Mouse (Mus musculus) forebrain, embryonic 11.5 days (tissue): ENCODE data around the gene Tctex1d4. TPM values are rescaled to one million over a fixed set of nuclear protein-coding genes. Genes with fewer than 3 reads are reported as not detected.

Experiments
- ATAC-seq: fragments of 200-750 bp; cut with Nextera tagmentation; replicated peaks from 2 replicates; pipeline ENCODE4 v1.8.0; 2017; ENCODE audit warnings: moderate TSS enrichment; ENCODE audit not compliant: low FRiP score
- DNase-seq: peaks from one replicate; pipeline ENCODE4 v3.0.0-alpha.2; 2017; ENCODE audit warnings: low spot score
- H3K27ac ChIP-seq: fragments of 300-500 bp; sonication (generic); 2 replicates; pipeline ENCODE4 v1.5.1; 2014; ENCODE audit warnings: low read depth, low read length
- H3K27me3 ChIP-seq: fragments of 300-500 bp; sonication (generic); 2 replicates; pipeline ENCODE4 v1.6.1; 2014; ENCODE audit warnings: mild to moderate bottlenecking, low read length, mixed read lengths; ENCODE audit not compliant: control insufficient read depth, insufficient read depth
- H3K36me3 ChIP-seq: fragments of 300-500 bp; sonication (generic); 2 replicates; pipeline ENCODE4 v1.6.1; 2014; ENCODE audit warnings: mild to moderate bottlenecking, low read length, moderate library complexity, mixed read lengths; ENCODE audit not compliant: control insufficient read depth, insufficient read depth
- H3K4me1 ChIP-seq: fragments of 300-500 bp; sonication (generic); replicated peaks from 2 replicates; pipeline ENCODE4 v1.6.1; 2014; ENCODE audit warnings: low read length, mixed read lengths; ENCODE audit not compliant: control insufficient read depth, insufficient read depth
- H3K4me2 ChIP-seq: fragments of 300-500 bp; sonication (generic); 2 replicates; pipeline ENCODE4 v1.6.1; 2014; ENCODE audit warnings: low read depth, mild to moderate bottlenecking, low read length, moderate library complexity, mixed read lengths; ENCODE audit not compliant: severe bottlenecking
- H3K4me3 ChIP-seq: fragments of 300-500 bp; sonication (generic); 2 replicates; pipeline ENCODE4 v1.5.1; 2014; ENCODE audit warnings: low read depth, low read length
- H3K9ac ChIP-seq: fragments of 300-500 bp; sonication (generic); 2 replicates; pipeline ENCODE4 v1.6.1; 2014; ENCODE audit warnings: low read length
- H3K9me3 ChIP-seq: fragments of 300-500 bp; sonication (generic); 2 replicates; pipeline ENCODE4 v1.6.1; 2016; ENCODE audit warnings: low read length, mixed read lengths; ENCODE audit not compliant: control insufficient read depth
- WGBS: fragments of 180-500 bp; shearing (Covaris S2); extraction: QIAGEN DNeasy Blood & Tissue Kit; methylation state at CpG from one replicate; pipeline ENCODE4 v1.1.7; 2014; 5-methylcytosine and 5-hydroxymethylcytosine counted together
- polyA plus RNA-seq: library from polyadenylated mRNA; unstranded; fragments of >200 nt; fragmentation: Nextera tagmentation; extraction: Ambion mirVana; gene quantifications from 2 replicates; pipeline ENCODE4 v1.2.1, GENCODE M21; 2014

The Tctex1d4 gene
- polyA plus RNA-seq, 1 experiment from 2014 or later, result not detected

DNA sequence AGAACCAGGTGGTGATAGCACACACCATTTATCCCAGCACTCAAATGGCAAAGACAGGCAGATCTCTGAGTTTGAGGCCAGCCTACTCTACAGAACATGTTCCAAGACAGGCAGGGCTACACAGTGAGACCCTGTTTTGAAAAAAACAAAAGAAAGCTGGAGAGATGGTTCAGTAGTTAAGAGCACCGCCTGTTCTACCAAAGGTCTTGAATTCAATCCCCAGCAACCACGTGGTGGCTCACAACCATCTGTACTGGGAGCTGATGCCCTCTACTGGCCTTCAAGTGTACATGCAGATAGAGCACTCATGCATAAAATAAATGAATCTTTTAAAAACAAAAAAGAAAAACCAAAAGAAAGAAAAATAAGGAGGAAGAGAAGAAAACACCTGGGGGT is 12.6 kb downstream of the Tctex1d4 start:
- peaks cover under 1% of the 10 kb centered on the region; the same call in 1 of the 2 replicates for H3K4me1 ChIP-seq
- no peak overlapping the region for H3K4me2 ChIP-seq
- DNase-seq (no peak), ATAC-seq (no peak; the same call in 1 of the 2 replicates)
- WGBS, result 6% methylated on average over 2 of the region's 2 CpGs
- no peak overlapping the region for H3K9ac ChIP-seq
- H3K9me3 ChIP-seq, result no peaks in the 10 kb centered on the region
- no peak overlapping the region for H3K27ac ChIP-seq
- no peak overlapping the region for H3K4me3 ChIP-seq
- no peaks in the 10 kb centered on the region for H3K27me3 ChIP-seq
- no peaks in the 10 kb centered on the region for H3K36me3 ChIP-seq

DNA sequence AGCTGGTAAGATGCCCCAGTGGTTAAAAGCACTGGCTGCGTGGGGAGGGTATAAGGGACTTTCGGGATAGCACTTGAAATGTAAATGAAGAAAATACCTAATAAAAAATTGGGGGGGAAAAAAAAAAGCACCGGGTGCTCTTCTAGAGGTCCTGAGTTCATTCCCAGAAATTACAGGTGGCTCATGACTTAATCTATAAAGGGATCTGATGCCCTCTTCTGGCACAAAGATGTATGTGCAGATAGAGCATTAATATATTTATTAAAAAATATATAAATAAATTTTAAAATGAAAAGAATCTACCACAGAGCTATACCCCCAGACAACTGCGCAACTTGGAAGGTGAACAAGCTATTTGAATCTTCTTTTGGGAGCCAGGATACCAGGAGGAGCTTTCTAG is 14.0 kb downstream of the Tctex1d4 start:
- ATAC-seq, result no peak
- Histone ChIP-seq H3K4me1 (no peaks in the 10 kb centered on the region), H3K4me2 (no peak overlapping the region), H3K9ac (no peak overlapping the region), H3K36me3 (no peaks in the 10 kb centered on the region), H3K27me3 (no peaks in the 10 kb centered on the region), H3K4me3 (no peak overlapping the region), H3K27ac (no peak overlapping the region), H3K9me3 (no peaks in the 10 kb centered on the region)
- DNase-seq, result no peak
- 35% methylated on average over 4 of the region's 4 CpGs for WGBS

DNA sequence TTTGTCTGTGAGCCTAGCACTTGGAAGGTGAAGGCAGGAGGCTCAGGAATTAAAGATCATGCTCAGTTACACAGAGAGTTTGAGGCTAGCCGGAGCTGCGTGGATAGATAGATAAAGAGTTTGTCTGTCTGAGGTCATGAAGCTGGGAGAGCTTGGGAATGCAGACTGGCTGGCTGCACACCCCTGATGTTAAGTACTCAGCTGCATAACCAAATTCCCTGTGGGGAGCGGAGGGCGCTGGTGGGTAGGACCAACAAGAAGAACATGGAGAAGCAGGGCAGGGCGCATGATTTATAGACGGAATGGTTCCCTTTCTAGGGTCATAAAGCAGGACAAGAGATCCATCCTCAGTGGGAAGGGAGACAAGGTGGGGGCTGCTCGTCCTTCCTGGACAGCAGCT is 16.4 kb downstream of the Tctex1d4 start:
- WGBS, result 73% methylated on average over 7 of the region's 7 CpGs
- ATAC-seq, result no peak
- DNase-seq, result no peak
- no peak overlapping the region for H3K4me3 ChIP-seq
- H3K4me1 ChIP-seq, result no peaks in the 10 kb centered on the region
- no peaks in the 10 kb centered on the region for H3K9me3 ChIP-seq
- no peaks in the 10 kb centered on the region for H3K27me3 ChIP-seq
- no peak overlapping the region for H3K27ac ChIP-seq
- no peak overlapping the region for H3K4me2 ChIP-seq
- no peaks in the 10 kb centered on the region for H3K36me3 ChIP-seq
- H3K9ac ChIP-seq, result no peak overlapping the region

- ATAC-seq (no peak), DNase-seq (no peak)
- H3K9ac ChIP-seq, result no peak overlapping the region
- no peak overlapping the region for H3K27ac ChIP-seq
- H3K4me1 ChIP-seq, result no peaks in the 10 kb centered on the region
- no peaks in the 10 kb centered on the region for H3K9me3 ChIP-seq
- H3K4me2 ChIP-seq, result no peak overlapping the region
- H3K36me3 ChIP-seq, result peaks cover 1% of the 10 kb centered on the region
- H3K4me3 ChIP-seq, result no peak overlapping the region
- no peaks in the 10 kb centered on the region for H3K27me3 ChIP-seq
- 89% methylated on average over 13 of the region's 13 CpGs for WGBS
These were observed 18.7 kb downstream of the Tctex1d4 start for GRCm38 (mm10) chr4:117145248-117145647.

- peaks cover 8% of the 10 kb centered on the region for H3K36me3 ChIP-seq
- H3K4me2 ChIP-seq, result no peak overlapping the region
- H3K27me3 ChIP-seq, result no peaks in the 10 kb centered on the region
- H3K27ac ChIP-seq, result no peak overlapping the region
- H3K4me3 ChIP-seq, result no peak overlapping the region
- ATAC-seq, result no peak
- WGBS, result 25% methylated on average over 15 of the region's 15 CpGs
- no peaks in the 10 kb centered on the region for H3K9me3 ChIP-seq
- peak; percentile 93 for DNase-seq
- H3K4me1 ChIP-seq, result no peaks in the 10 kb centered on the region
- no peak overlapping the region for H3K9ac ChIP-seq
These were observed 19.6 kb downstream of the Tctex1d4 start for GRCm38 (mm10) chr4:117146176-117146575.

DNA sequence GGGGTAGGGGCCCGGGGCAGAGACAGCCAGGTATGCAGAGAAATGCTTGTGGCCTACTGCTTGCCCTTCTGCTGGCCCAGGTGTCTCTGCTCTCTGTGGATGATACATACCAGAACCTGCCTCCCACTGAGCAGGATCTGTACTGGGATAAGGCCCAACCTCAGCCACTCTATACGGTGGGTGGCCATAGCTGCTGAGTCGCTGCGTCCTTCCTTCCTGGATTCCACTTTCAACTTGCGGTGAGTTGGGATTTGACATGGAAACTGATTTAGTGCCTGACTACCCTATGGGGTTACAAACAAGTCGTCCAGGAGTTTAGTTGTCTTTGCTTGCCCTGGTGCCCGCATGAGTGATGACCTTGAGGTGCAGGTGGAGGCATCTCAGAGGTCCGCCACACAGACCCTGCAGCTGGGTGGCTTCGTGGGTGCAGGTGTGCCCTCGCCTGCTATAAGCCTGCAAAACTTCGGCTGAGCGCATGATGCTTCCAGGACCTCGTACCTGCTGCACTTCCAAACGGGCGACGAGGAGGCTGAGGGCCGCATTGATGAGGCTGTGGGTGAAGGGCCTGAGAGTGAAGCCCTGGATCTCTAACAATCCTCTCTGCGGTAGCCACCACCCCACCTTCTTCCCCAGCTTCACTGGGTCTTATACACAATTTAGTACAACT is 21.6 kb downstream of the Tctex1d4 start:
- no peak for ATAC-seq
- DNase-seq, result no peak
- H3K4me1 ChIP-seq, result no peaks in the 10 kb centered on the region
- H3K27ac ChIP-seq, result no peak overlapping the region
- no peaks in the 10 kb centered on the region for H3K27me3 ChIP-seq
- H3K4me2 ChIP-seq, result no peak overlapping the region
- H3K4me3 ChIP-seq, result no peak overlapping the region
- H3K9me3 ChIP-seq, result no peaks in the 10 kb centered on the region
- 89% methylated on average over 18 of the region's 18 CpGs for WGBS
- H3K9ac ChIP-seq, result no peak overlapping the region
- H3K36me3 ChIP-seq, result peaks cover 26% of the 10 kb centered on the region

DNA sequence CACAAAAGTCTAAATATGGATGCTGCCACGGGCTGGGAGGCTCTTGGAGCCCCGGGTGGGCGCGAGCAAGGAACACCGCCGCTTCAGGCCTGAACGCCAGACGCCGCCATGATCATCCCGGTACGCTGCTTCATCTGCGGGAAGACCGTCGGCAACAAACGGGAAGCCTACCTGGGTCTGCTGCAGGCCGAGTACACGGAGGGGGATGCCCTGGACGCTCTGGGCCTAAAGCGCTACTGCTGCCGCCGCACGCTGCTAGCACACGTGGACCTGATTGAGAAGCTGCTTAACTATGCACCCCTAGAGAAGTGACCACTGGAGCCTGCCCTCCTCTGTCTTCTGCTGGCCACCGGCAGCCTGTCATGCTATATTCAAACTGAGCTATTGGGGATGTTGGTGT is 22.2 kb downstream of the Tctex1d4 start:
- ATAC-seq, result no peak
- no peaks in the 10 kb centered on the region for H3K9me3 ChIP-seq
- 0 out of 2 replicates have a peak, but pooled peaks cover 2% of the 10 kb centered on the region for H3K4me1 ChIP-seq
- no peak overlapping the region; the same call in 1 of the 2 replicates for H3K9ac ChIP-seq
- H3K4me3 ChIP-seq, result no peak overlapping the region
- no peak overlapping the region for H3K4me2 ChIP-seq
- peak; percentile 64 for DNase-seq
- H3K27me3 ChIP-seq, result no peaks in the 10 kb centered on the region
- H3K27ac ChIP-seq, result no peak overlapping the region
- peaks cover 31% of the 10 kb centered on the region for H3K36me3 ChIP-seq
- WGBS, result 73% methylated on average over 24 of the region's 24 CpGs

DNA sequence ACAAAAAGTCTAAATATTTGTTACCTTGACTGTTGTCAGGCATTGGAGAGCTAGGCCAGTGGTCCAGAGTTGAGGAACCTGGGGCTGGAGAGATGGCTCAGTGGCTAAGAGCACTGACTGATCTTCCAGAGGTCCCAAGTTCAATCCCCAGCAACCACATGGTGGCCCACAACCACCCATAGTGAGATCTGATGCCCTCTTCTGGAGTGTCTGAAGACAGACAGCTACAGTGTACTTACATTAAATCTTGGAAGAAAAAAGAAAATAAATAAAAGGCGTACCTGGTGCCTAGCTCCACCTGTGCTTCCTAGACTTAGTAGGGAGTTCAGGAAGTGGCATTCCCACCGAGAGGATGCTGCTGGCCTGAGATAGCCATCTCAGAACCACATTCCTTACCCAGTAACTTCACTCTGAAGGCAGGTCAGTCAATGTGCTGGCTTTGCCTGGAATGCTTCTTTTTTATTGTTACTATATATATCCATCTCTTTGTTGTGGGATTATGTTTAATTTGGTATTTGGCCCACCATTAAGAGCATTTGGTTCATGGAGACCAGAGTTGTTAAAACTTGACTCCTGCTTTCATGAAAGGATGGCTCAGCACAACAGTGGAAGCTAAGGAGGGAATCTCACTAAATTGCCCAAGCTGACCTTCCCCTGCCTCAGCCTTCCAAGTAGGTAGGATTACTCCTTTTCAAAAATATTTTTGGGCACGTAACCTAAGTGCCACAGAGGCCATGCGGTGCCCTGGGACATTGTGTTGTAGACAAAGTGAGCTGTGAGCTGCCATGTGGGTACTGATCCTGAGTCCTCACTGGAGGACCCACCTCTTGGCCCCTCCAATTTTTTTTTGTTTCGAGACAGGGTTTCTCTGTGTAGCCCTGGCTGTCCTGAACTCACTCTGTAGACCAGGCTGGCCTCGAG is 23.0 kb downstream of the Tctex1d4 start:
- no peak overlapping the region for H3K9ac ChIP-seq
- no peaks in the 10 kb centered on the region for H3K9me3 ChIP-seq
- 78% methylated on average over 6 of the region's 6 CpGs for WGBS
- no peak overlapping the region for H3K27ac ChIP-seq
- H3K4me2 ChIP-seq, result no peak overlapping the region
- no peak overlapping the region for H3K4me3 ChIP-seq
- no peaks in the 10 kb centered on the region for H3K27me3 ChIP-seq
- DNase-seq (no peak), ATAC-seq (no peak)
- 0 out of 2 replicates have a peak, but pooled peaks cover 2% of the 10 kb centered on the region for H3K4me1 ChIP-seq
- peaks cover 34% of the 10 kb centered on the region for H3K36me3 ChIP-seq
